Mouse (Mus musculus) neural tube, embryonic 11.5 days (tissue): ENCODE results near the gene Prkar2a. TPM values are rescaled to one million over a fixed set of nuclear protein-coding genes. Genes with fewer than 3 reads are reported as not detected.
A peak's percentile ranks its signal among the peaks of the same experiment; 100 is the strongest.
"Not testable (repeated sequence)": the region's sequence is repeated elsewhere in the genome, so short reads cannot be mapped to it uniquely, and the experiment has no call there.

Experiments
- ATAC-seq: fragments of 200-750 bp; cut with Nextera tagmentation; 2 replicates; pipeline ENCODE4 v1.8.0; 2017; ENCODE audit warnings: moderate number of reproducible peaks, mild to moderate bottlenecking, moderate TSS enrichment, moderate library complexity; ENCODE audit not compliant: insufficient read depth, low FRiP score, low TSS enrichment
- DNase-seq: peaks from one replicate; pipeline ENCODE4 v3.0.0-alpha.2; 2015; ENCODE audit warnings: low spot score
- H3K27ac ChIP-seq: fragments of 300-500 bp; sonication (generic); 2 replicates; pipeline ENCODE4 v1.5.1; 2014; ENCODE audit warnings: low read depth, mild to moderate bottlenecking, low read length
- H3K27me3 ChIP-seq: fragments of 300-500 bp; sonication (generic); 2 replicates; pipeline ENCODE4 v1.6.1; 2014; ENCODE audit warnings: mild to moderate bottlenecking, low read length, mixed read lengths; ENCODE audit not compliant: control insufficient read depth, insufficient read depth
- H3K36me3 ChIP-seq: fragments of 300-500 bp; sonication (generic); 2 replicates; pipeline ENCODE4 v1.6.1; 2014; ENCODE audit warnings: mild to moderate bottlenecking, low read length, moderate library complexity, mixed read lengths; ENCODE audit not compliant: control insufficient read depth, insufficient read depth
- H3K4me1 ChIP-seq: fragments of 300-500 bp; sonication (generic); 2 replicates; pipeline ENCODE4 v1.6.1; 2014; ENCODE audit warnings: low read length, mixed read lengths; ENCODE audit not compliant: control insufficient read depth, insufficient read depth
- H3K4me2 ChIP-seq: fragments of 300-500 bp; sonication (generic); 2 replicates; pipeline ENCODE4 v1.6.1; 2014; ENCODE audit warnings: low read depth, mild to moderate bottlenecking, moderate library complexity
- H3K4me3 ChIP-seq: fragments of 300-500 bp; sonication (generic); 2 replicates; pipeline ENCODE4 v1.5.1; 2014; ENCODE audit warnings: low read depth, low read length
- H3K9ac ChIP-seq: fragments of 300-500 bp; sonication (generic); 2 replicates; pipeline ENCODE4 v1.6.1; 2014; ENCODE audit warnings: mild to moderate bottlenecking, low read length
- H3K9me3 ChIP-seq: fragments of 300-500 bp; sonication (generic); 2 replicates; pipeline ENCODE4 v1.6.1; 2016; ENCODE audit warnings: low read length; ENCODE audit not compliant: control insufficient read depth
- WGBS: fragments of 180-500 bp; shearing (Covaris S2); extraction: QIAGEN DNeasy Blood & Tissue Kit; methylation state at CpG from one replicate; pipeline ENCODE4 v1.1.7; 2014; 5-methylcytosine and 5-hydroxymethylcytosine counted together
- polyA plus RNA-seq: library from polyadenylated mRNA; unstranded; fragments of >200 nt; fragmentation: Nextera tagmentation; extraction: Ambion mirVana; gene quantifications from 2 replicates; pipeline ENCODE4 v1.2.1, GENCODE M21; 2014

The Prkar2a gene
- polyA plus RNA-seq: 64.6 and 69.0 TPM in 2 replicates

DNA sequence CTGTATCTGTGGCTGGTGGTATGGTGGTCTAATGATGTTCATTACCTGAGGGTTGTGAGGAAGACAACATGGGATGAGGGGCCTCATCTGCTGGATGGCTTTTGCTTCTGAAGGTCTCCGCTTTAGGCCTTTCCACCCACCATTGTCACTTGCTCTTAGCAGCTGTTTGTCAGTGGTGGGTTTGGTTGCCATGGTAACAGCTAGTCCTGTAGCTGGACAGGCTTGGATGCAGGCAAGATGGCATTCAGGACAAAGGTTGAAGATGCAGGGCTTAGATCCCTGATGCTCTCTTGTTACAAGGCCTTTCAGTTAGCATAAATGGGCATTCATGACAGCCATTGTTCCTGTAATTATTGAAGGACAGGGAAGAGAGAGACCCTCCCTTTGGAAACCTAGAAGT, at the start of gene Prkar2a:
Gene Prkar2a (plus strand): TSS at position 209 of the 400 bp plus-strand sequence.
- WGBS: 19% methylated on average over 1 of the region's 1 CpGs
- H3K27me3 ChIP-seq: no peaks in the 10 kb centered on the region
- H3K27ac ChIP-seq: peak within 1 kb of the TSS; percentile 17; the same call in 1 of the 2 replicates
- peaks cover 16% of the 10 kb centered on the region for H3K4me1 ChIP-seq
- ATAC-seq: no peak
- peak within 1 kb of the TSS; percentile 7; the same call in 1 of the 2 replicates for H3K4me2 ChIP-seq
- no peaks in the 10 kb centered on the region for H3K9me3 ChIP-seq
- DNase-seq: peak; percentile 58
- H3K36me3 ChIP-seq: no peaks in the 10 kb centered on the region
- no peak within 1 kb of the TSS for H3K4me3 ChIP-seq
- no peak within 1 kb of the TSS for H3K9ac ChIP-seq

DNA sequence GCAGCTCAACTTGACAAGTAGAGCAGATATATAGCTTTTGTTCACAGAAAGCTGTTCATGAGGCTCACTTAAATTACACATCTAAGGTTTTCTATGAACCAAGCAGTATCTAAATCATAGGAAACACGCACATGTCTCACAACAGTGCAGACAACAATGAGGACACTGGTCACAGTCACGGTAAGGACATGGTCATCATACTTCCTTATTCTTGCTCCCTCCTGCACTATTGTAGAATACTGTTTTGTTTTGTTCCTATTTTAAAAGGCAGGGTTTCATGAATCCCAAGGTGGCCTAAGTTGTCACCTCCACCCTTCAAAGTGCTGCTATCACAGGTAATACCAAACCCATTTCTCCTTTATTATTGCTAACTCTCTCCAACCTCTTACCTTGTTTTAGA, 49.3 kb upstream of the Prkar2a start:
- no peak overlapping the region for H3K4me3 ChIP-seq
- WGBS: 88% methylated on average over 2 of the region's 2 CpGs
- H3K27me3 ChIP-seq: no peaks in the 10 kb centered on the region
- no peak overlapping the region for H3K9ac ChIP-seq
- no peak for DNase-seq
- ATAC-seq: no peak
- no peaks in the 10 kb centered on the region for H3K4me1 ChIP-seq
- no peak overlapping the region for H3K4me2 ChIP-seq
- H3K9me3 ChIP-seq: no peaks in the 10 kb centered on the region
- no peaks in the 10 kb centered on the region for H3K36me3 ChIP-seq
- H3K27ac ChIP-seq: no peak overlapping the region

DNA sequence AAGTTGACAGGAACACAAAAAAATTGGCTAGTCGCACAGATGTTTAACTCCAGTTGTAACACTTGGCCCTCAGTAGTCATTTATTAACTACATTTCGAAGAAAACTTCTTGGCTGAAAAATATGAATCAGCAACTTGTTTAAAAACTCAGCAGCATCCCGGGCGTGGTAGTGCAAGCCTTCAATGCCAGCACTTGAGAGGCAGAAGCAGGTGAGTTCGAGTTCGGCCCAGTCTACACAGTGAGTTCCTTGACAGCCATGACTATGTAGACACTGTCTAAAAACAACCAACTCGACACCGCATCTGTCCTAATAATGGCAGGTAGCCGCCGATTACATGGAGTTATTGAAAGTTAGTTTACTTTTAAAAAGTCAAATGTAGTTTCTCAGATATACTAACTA, 40.9 kb upstream of the Prkar2a start:
- Histone ChIP-seq H3K27ac (0 out of 2 replicates have a peak overlapping the region, but pooled peaks have one; percentile 78), H3K4me1 (peaks cover 5% of the 10 kb centered on the region), H3K9me3 (no peaks in the 10 kb centered on the region), H3K4me2 (peak overlapping the region; percentile 87), H3K4me3 (peak overlapping the region; percentile 95), H3K27me3 (no peaks in the 10 kb centered on the region), H3K9ac (peak overlapping the region; percentile 86), H3K36me3 (no peaks in the 10 kb centered on the region)
- DNase-seq: peak; percentile 14
- ATAC-seq: no peak
- 48% methylated on average over 10 of the region's 10 CpGs for WGBS

DNA sequence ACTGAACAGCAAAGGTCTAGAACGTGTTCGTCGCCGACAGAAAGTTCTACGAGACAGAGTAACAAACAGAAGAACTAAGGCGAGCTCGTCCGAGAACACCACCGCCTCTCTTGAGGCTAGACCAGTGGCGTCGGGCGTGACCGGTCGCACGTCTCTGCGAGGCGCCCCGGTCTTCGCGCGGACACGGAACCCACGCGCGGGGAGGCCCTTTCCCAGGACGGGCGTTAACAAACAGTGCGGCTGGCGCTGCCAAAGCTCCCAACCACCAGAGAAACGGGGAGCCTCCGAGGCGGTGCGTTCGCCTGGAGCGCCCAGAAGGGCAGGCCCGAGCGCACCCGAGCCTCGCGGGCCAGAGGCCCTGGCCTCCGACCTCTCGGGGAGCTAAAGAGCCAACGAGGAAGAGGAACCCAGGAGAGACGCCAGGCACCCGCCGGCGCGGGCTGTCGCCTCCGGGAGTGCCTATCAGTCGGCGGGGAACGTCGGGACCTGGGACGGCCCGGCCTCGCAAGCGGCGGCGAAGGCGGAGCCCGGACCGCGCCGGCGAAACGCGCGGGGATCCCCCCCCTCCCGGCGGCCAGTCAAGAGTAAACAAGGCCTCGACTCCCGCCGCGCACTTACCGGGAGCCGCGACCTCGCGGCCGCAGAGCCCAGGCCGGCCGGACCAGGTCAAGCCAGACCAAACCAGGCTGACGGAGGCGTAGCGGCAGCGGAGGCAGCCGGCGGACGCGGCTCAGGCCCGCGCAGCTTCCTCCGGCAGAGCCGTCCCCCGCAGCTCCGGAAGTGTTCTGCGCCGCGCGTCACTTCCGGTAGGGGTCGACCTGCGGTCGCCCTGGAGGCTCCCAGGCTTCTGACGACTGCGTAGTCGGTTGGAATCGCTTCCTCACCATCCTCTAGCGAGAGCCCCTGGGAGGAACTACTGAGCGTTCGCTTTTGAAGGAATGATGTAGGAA, 40.2 kb upstream of the Prkar2a start, which contains the start of gene Arih2:
Gene Arih2 (minus strand): TSS at position 776 of the 950 bp plus-strand sequence.
- DNase-seq (peak; percentile 96), ATAC-seq (peak; percentile 97)
- Histone ChIP-seq H3K36me3 (no peaks in the 10 kb centered on the region), H3K9ac (peak within 1 kb of the TSS; percentile 86), H3K27ac (peak within 1 kb of the TSS; percentile 78), H3K27me3 (no peaks in the 10 kb centered on the region), H3K9me3 (no peaks in the 10 kb centered on the region), H3K4me2 (peak within 1 kb of the TSS; percentile 87), H3K4me1 (peaks cover 5% of the 10 kb centered on the region), H3K4me3 (peak within 1 kb of the TSS; percentile 95)
- WGBS: under 1% methylated on average over 101 of the region's 112 CpGs

DNA sequence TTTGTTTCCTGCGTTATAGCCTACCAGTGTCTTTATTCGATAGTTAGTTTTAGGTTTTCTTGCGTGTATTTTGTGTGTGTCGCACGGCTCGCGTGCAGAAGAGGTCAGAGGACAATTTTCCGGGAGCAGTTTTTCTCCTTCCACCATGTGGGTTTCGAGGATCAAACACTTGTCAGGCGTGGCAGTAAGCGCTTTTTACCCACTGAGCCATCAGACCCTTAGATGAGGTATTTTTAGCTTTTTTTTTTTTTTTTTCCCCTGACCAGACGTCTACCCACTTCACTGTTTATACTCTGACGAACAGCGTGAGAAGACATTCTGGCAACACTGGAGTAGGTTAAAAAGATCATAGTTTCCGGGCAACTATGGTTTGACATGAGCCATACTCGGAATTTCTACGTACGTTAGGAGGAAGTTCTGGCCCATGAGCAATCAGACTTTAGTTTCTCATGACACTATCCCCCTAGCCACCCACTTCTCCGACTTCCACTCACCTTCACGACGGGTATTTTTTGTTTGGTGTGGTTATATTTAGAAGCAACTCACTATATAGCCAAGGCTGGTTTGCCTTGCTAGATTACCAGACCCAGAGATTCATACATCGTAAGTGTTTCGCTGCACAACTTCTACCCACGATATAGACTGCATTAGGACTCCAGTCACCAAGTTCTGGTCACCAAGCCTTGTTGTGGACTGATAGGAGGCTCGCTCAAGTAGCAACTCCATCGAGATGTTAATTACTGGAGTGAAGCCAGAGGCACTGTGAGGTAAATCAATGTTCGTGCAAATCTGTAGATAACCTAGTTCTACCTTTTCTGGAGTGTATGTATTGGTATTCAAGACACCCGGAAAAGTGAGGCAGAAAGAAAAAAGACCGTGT, 39.3 kb upstream of the Prkar2a start:
- Histone ChIP-seq H3K4me1 (peaks cover 5% of the 10 kb centered on the region), H3K9me3 (no peaks in the 10 kb centered on the region), H3K27me3 (no peaks in the 10 kb centered on the region), H3K9ac (peak overlapping the region; percentile 86), H3K4me3 (peak overlapping the region; percentile 95), H3K27ac (peak overlapping the region; percentile 78; the same call in 1 of the 2 replicates), H3K4me2 (peak overlapping the region; percentile 65), H3K36me3 (no peaks in the 10 kb centered on the region)
- 36% methylated on average over 29 of the region's 29 CpGs for WGBS
- ATAC-seq: no peak
- DNase-seq: no peak

DNA sequence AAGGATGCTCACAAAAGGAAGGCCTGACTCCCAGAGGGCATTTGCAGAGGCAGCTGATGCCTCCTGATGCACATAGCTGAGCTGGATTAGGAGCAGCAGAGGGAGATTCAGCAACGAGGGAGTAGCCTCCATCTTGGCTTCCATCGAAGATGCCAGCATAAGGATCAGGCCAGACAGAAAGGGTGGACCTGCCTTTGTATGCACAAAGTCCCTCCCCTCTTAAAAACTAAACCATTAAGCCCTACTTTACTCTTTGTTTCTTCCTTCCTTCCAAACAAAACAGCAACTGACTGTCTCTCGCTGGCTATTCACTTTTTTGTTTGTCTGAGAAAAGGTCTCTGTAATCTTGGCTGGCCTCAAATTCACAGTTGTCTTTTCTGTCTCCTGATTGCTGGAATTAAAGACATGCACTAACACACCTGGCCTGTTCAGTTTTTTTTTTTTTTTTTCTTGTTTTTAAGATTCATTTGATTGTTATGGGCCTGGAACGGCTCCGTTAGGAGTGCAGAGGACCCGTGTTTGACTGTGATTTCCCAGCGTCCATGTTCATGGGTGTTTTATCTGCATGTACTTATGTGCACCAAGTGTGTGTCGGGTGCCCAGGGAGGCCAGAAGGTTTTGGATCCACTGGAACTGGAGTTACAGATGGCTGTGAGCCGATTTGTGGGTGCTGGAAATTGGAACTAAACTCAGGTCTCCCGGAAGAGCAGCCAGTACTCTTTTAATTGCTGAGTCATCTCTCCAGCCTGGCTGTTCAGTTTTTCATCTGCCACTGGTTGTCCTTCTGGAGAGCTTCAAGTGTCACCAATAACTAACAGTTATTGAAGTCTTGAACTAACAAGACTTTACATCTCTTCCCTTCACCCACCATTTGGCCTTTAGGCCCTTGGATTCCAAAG, 34.3 kb upstream of the Prkar2a start:
- H3K4me3 ChIP-seq: no peak overlapping the region
- H3K9me3 ChIP-seq: no peaks in the 10 kb centered on the region
- no peak overlapping the region for H3K4me2 ChIP-seq
- WGBS: 77% methylated on average over 10 of the region's 10 CpGs
- H3K27ac ChIP-seq: no peak overlapping the region
- H3K36me3 ChIP-seq: no peaks in the 10 kb centered on the region
- no peaks in the 10 kb centered on the region for H3K27me3 ChIP-seq
- ATAC-seq: no peak
- no peaks in the 10 kb centered on the region; the same call in 1 of the 2 replicates for H3K4me1 ChIP-seq
- no peak for DNase-seq
- no peak overlapping the region for H3K9ac ChIP-seq

DNA sequence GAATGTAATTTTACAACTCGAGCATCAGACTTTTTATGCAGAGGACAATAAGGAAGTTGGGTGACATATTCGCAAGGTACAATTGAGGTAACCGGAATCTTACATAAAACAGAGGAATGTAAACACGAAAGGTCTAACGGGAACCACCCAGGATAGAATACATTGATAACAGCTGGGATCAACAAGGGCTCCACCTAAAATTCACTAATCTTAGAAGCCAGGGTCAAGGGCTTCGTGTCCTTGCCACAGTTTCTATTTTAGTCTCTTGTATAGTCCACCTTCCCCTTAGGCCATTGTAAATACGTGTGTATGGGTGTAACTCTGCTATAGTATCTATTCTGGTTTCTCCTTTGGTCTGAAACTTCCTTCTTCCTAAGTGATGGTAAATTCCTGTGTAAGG, 33.2 kb upstream of the Prkar2a start:
- not testable (repeated sequence) for H3K4me3 ChIP-seq, H3K4me2 ChIP-seq, H3K27ac ChIP-seq, ATAC-seq, H3K9me3 ChIP-seq, H3K27me3 ChIP-seq, H3K9ac ChIP-seq, H3K36me3 ChIP-seq, DNase-seq, H3K4me1 ChIP-seq
- WGBS: 91% methylated on average over 7 of the region's 7 CpGs
